Mouse (Mus musculus) T-helper 2 cell (primary cell): ENCODE measurements around the gene Kitl.

ENCODE experiments used
- in situ Hi-C: fragments of 300-600 bp; cut with MboI, MseI; formaldehyde crosslinking; loops from one replicate; pipeline ENCODE4 v1.15.1; 2025; ENCODE audit warnings: high pct_unique_total_duplicates

Gene Kitl

GRCm38 (mm10) chr10:100030385-100030784 lies 15.0 kb downstream of the Kitl start:
- in situ Hi-C loops = no loop called here

- in situ Hi-C loops = no loop called here
Observed at GRCm38 (mm10) chr10:100030980-100031516, 15.6 kb downstream of the Kitl start.

GRCm38 (mm10) chr10:100031631-100032030 lies 16.2 kb downstream of the Kitl start:
- in situ Hi-C loops = no loop called here

GRCm38 (mm10) chr10:100032566-100032965 lies 17.1 kb downstream of the Kitl start:
- in situ Hi-C loops = no loop called here

GRCm38 (mm10) chr10:100036021-100036420 lies 20.6 kb downstream of the Kitl start:
- in situ Hi-C loops = no loop called here

- in situ Hi-C loops = no loop called here
Observed at GRCm38 (mm10) chr10:100038342-100038898, 23.0 kb downstream of the Kitl start.

- in situ Hi-C loops = no loop called here
Observed at GRCm38 (mm10) chr10:100038994-100039393, 23.6 kb downstream of the Kitl start.

- in situ Hi-C loops = no loop called here
Observed at GRCm38 (mm10) chr10:100043748-100044147, 28.3 kb downstream of the Kitl start.

GRCm38 (mm10) chr10:100044153-100044552 lies 28.7 kb downstream of the Kitl start:
- in situ Hi-C loops = no loop called here

- in situ Hi-C loops = no loop called here
Observed at GRCm38 (mm10) chr10:100051146-100051783, 35.8 kb downstream of the Kitl start.

GRCm38 (mm10) chr10:100052404-100052803 lies 37.0 kb downstream of the Kitl start:
- in situ Hi-C loops = no loop called here

- in situ Hi-C loops = no loop called here
Observed at GRCm38 (mm10) chr10:100052911-100053310, 37.5 kb downstream of the Kitl start.

- in situ Hi-C loops = no loop called here
Observed at GRCm38 (mm10) chr10:100054006-100054405, 38.6 kb downstream of the Kitl start.

GRCm38 (mm10) chr10:100055082-100055481 lies 39.7 kb downstream of the Kitl start:
- in situ Hi-C loops = no loop called here

- in situ Hi-C loops = no loop called here
Observed at GRCm38 (mm10) chr10:100057106-100057623, 41.7 kb downstream of the Kitl start.

GRCm38 (mm10) chr10:100059356-100059755 lies 43.9 kb downstream of the Kitl start:
- in situ Hi-C loops = no loop called here

- in situ Hi-C loops = no loop called here
Observed at GRCm38 (mm10) chr10:100065529-100066301, 50.3 kb downstream of the Kitl start.

- in situ Hi-C loops = no loop called here
Observed at GRCm38 (mm10) chr10:100066374-100066773, 50.9 kb downstream of the Kitl start.

- in situ Hi-C loops = no loop called here
Observed at GRCm38 (mm10) chr10:100072641-100073040, 57.2 kb downstream of the Kitl start.

- in situ Hi-C loops = no loop called here
Observed at GRCm38 (mm10) chr10:100073092-100073491, 57.7 kb downstream of the Kitl start.

- in situ Hi-C loops = no loop called here
Observed at GRCm38 (mm10) chr10:100101115-100101514, 85.7 kb downstream of the Kitl start.

- in situ Hi-C loops = no loop called here
Observed at GRCm38 (mm10) chr10:100111209-100111608, 95.8 kb downstream of the Kitl start.
